Mouse (Mus musculus) telencephalon, adult 2 months (tissue): Measurements from ENCODE around the gene Gm29797.
A peak's percentile ranks its signal among the peaks of the same experiment; 100 is the strongest.

ENCODE experiments used
- DNase-seq: peaks from one replicate; pipeline ENCODE4 v3.0.0-alpha.2; 2011; ENCODE audit warnings: low read depth, low spot score

The Gm29797 gene

DNA sequence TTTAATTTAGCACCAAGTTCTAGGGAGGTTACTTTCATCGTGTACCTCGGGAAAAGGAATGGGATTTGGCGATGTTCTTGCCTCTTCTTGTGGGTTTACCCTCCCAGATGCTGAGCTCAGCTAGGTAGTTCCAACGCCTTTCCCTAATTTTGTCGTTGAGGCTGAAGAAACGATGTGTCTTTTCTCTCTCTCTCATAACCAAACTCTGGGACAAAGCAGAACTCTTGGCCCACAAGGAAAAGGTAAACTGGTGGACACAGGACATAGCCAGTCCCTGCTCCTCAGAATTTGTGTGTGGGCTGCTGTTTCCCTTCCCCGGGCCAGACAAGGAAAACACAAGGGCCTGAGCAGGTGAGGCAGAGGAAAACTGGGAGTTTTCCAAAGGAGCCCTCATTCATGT lies 15.2 kb downstream of the Gm29797 start:
- DNase-seq, result no peak

DNA sequence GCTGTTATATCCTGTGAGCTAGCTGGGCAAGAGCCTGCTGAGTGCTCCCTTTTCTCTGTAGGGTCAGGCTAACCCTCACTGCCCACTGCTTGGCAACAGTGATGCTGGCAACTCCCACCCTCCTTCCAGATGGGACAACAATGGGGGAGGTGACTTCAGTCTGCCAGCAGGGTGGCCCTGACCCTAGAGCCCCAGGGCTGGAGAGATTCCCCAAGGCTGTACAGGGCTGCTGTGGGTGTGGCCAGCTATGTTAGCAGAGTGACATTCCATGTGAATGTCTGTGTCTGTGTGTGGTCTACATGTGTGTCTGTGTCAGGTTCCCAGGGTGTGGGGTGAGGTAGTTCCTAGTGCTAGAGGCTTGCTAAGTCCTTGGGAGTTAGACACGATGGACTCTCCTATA lies 16.7 kb downstream of the Gm29797 start:
- DNase-seq, result no peak

DNA sequence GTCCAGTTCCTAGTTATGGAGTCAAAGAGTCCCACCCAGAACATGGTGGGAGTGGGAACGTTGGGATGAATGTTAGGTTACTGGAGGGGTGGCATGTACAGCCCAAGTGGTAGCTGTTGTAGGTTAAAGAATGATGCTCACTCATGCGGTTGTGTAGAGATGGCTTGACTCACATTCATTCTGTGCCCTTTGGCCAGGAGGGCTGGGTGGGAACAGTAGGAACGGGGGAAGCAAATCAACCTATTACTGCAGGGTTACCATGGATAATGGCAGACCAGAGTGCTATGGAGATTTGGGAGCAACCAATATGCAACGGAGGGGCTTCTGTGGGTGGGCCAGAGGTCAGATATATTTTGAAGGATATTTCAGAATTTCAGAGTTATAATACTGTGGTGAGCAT lies 18.1 kb downstream of the Gm29797 start:
- no peak for DNase-seq

DNA sequence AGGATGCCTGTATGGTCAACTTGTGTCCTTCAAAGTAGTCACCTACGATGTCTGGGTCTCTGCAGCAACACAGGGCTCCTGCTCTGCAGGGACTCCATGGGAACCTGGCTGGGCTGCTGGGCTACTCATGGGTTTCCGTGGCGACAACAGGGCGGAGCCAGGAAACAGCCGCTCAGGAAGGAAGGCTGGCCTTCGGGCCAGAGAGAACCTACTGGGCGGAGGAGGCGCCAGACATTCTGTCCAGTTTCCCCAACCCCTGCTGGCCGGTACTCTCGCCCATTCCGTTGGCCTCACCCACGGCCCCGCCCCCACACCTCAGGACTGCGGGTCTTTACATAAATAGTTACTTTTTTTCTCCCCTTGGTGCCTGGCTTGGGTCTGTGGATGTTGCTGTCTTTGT lies 18.6 kb downstream of the Gm29797 start:
- no peak for DNase-seq

DNA sequence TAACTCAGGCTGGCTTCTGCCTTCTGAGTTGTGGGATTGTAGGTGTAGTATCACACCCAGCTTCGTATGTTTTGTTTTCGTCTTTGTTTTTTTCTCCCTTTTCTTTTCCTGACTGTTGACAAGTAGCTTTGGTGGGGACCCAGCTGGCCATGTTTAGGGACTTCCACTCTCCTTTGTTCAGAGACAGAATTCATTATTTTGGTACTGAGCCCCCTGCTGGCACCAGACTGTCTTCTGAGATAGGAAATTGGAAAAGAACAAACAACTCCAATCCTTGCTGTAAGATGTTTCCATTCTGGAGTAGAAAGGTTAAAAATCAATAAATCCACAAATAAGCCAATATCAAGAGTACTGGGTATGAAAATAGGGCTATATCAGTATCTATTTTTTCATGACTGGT lies 19.6 kb downstream of the Gm29797 start:
- no peak for DNase-seq

DNA sequence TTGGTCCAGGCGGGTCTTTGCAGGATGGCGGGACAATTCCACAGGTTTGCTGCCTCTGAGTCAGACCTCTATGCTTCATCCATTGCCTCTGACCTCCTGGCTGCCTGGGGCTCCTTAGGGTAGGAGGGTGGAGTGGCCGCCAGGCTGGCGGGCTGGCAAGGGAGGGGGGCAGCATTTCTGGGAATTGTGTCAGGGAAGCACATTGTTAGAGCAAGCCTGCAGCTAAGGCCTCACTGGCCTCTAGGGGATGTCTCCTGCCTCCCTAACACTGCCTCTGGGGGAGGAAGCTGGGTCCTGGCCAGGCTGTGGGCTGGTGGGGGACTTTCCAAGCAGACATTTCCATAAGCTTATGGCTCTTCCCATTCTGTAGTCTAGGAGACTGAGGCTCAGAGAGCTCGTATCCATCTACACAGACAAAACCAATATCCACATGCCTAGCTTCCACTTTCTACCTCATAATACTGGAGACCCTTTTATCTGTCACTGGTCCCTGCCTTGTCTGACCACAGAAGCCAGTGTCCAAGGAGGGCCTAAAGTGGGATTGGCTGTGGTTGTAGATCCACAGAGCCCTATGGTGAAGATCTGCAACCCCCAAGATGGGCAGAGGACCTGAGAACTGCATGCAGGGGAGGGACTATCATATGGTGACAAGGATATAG lies 20.4 kb downstream of the Gm29797 start:
- no peak for DNase-seq

DNA sequence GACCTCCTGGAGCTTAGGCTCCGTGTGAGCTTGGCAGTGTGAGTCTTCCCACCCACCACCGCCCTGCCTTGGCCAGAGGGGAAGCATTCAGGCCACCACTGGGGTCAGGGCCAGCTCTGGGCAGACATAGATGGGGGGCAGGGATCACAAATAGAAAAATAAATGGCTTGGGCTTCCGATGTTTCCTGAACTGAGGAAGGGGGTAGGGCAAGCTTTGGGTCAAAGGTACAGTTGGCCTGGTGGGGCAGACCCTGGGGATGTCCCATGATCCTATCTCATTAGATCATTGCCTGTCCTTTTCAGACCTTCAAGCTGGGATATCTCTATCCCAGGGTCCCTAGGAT lies 20.9 kb downstream of the Gm29797 start:
- DNase-seq, result no peak

DNA sequence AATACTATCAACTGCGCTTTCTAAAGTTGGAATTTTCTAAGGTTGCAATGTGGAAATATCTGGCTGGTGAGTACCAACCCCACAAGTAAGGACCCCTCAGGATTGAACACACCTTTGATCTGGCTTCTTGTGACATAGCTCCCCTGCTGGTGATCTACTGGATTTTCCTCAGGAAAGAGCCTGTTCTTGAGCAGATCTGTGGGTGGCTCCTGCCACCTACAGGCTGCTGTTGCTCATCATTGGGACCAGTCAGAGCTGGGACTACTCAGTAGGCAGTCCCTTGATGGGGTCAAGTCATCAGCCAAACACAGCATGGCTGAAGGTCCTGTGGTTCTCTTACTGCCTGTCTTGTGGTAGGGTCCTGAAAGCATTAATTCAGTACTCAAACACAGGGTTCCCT lies 21.9 kb downstream of the Gm29797 start:
- DNase-seq, result peak; percentile 81

DNA sequence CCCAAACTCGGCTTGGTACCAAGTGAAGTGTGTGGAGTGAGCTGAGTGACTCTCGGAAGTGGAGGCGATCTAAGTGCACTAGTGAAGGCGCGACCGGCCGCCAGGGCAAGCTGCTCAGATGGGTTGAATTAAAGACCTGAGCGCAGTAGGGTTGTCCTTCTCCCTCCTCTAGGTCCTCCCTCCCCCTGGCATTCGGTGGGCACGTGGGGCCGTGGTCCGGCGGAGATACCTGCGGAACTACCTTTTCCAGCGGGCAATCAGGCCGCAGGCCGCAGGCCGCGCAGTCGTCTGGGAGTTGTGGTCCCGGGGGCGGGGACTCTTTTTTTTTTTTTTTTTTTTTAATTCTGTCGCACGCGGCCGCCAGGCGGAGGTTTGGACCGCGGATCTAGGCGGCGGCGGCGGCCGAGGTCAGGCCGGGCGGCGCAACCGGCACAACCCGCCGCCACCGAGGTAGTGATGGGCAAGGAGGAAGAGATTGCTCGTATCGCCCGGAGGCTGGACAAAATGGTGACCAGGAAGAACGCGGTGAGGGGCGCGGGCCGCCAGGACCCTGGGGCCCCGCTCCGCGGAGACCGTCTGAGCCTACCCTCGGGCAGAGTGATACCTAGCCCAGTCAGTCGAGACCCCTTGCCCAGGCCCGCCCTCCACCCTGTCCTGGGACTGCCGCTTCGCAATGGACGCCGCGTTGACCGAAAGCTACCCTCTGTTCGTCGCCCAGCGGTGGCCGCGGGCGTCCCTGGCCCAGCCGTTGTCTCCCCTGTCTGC lies 23.3 kb downstream of the Gm29797 start, which contains the start of gene Tcea2:
TSS of gene Tcea2 (plus strand) at position 360 of the 765 bp plus-strand sequence.
- no peak for DNase-seq

DNA sequence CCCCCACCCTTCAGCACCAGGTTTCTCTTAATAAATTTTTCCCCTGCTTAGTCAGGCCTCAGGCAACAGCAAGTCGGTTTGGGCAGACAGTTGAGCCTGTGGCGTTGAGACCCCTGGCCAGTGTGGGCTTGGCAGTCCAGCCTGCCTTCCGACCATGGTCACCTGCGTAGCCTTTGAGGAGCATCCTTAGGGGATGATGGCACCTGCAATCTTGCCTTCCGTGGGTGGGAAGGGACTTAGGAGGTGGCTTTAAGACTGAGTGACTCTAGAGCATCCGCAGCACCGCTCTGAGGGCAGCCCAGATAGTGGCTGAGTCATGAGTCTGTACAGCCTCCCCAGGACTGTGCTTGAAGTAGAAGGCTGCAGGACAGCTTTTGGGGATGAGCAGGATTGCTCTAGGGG lies 23.9 kb downstream of the Gm29797 start:
- no peak for DNase-seq

DNA sequence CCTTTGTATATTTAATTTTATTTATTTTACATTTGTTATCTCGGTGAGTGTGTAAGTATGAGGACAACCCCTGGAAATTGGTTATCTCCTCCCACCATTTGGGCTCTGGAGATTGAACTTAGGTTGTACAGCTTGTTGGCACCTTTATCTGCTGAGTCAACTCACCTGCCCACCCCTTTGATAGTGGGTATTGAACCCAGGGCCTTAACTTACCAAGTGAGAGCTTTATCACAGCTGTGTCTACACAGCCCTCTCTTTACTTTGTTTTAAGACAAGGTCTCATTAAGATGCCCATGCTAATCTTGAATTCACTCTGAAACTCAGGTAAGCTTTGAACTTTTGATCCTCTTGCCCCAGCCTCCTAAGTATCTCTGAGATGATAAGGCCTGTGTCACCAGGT lies 25.1 kb downstream of the Gm29797 start:
- DNase-seq, result no peak

DNA sequence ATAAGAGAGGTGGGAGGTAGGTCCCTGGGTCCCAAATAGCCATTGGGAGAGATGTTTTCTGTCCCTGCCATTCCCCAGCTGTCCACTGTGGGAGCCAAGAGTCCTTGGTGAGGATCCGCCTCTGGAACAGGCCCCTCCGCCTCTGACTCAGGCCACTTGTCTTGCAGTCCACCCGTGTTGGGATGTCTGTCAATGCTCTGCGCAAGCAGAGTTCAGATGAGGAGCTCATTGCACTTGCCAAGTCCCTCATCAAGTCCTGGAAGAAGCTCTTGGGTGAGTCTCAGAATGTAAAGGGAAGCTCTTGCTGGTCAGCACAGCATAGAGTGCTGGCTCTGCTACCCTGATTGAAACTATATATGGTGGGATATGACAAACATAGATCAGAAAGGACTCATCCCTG lies 26.5 kb downstream of the Gm29797 start:
- DNase-seq, result no peak

DNA sequence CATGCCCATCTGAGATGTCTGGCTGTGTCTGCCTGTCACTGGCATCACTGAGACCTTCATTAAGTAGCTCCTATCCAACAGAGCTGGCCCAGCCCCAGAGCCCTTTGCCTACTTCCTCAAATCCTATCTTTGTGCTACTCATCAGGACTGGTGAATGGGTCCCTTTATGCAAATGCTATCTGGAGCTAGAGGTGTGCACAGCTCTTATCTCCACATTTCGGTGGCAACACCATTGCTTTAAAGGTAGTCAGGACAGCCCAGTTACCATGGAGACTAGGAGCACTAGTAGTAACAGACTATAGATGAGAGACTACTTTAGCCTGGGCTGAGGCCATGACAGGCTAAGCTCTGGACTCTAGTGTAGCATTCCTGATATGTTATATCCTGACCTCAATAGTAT lies 27.9 kb downstream of the Gm29797 start:
- DNase-seq, result no peak

DNA sequence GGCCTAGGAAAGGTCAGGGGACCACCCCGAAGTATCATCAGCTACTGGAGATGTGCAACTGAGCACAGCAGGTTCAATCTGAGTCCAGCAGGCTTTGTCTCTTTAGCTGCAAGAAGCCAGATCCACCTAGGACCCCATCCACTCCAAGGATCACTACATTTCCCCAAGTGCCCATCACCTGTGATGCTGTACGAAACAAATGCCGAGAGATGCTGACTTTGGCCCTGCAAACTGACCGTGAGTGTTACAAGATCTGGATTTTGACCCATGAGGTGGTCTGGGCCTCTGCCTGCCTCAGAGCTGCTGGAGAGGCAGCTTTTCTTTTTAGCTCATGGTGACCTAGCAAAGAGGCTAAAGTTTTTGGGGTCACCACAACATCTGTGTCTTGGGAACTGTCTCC lies 28.9 kb downstream of the Gm29797 start:
- no peak for DNase-seq

DNA sequence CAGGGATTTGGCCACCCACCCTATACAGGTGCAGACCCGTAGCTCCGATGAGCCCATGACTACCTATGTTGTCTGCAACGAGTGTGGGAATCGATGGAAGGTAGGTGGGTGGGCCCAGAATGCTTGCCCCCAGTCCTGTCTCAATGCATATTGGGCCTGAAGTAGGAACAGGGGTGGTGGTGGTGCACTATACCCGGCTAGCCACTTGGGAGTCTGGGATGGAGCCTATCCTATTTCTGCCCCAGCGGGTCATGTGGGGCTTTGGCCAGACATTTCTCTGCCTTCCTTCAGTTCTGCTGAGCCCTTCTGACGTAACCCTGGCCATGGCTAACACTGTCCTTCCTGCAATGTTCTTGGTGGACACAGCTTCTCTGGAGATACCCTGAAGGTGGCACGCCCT lies 30.8 kb downstream of the Gm29797 start:
- DNase-seq, result no peak

DNA sequence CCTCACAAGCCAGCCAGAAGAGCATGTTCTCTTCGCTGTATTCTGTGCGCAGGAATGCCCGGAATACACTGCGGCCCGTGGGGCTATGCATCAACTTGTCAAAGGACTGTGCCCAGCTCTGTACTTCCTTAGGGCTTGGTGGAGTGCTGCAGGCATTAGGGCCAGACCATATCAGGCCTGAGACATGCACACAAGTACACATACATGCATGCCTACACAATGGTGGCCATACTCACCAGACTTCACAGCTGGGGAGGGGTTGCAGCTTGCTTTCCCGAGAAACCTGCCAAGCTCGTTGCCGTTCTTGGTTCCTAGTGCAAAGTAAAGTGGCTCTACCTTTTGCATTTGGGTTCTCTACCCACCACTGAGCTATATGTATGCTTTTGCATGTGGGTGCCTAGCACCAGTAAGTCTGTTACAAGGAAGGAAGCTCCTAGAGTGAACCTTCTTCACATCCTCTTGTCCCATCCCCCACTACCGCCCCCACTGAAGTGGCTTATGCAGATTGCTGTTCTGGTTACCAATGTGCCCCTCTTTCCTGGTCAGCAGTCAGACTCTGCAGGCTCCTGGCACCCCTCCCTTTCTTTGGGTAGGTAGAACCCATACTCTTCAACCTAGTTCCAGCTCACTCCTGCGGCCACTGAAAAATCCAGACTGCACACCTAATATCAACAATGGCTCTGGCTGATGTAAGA lies 32.8 kb downstream of the Gm29797 start:
- DNase-seq, result no peak

DNA sequence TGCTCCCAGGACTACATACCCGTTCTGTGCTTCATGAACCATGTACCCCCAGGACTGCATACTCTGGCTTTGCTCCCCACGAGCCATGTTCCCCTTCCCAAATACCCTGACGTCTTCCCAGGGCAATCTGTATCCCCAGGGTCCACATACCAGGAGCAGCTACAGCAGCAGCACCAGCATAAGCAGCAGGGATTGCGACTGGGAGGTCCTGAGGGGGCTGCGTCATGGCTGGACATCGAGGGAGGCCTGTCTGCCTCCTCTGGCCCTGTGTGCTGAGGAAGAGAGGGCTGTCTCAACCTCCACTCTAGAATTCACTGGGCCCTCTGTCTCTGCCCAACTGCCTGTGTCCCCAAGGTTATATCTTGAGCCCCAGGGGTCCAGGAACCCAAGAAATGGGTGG lies 34.2 kb downstream of the Gm29797 start:
- no peak for DNase-seq

DNA sequence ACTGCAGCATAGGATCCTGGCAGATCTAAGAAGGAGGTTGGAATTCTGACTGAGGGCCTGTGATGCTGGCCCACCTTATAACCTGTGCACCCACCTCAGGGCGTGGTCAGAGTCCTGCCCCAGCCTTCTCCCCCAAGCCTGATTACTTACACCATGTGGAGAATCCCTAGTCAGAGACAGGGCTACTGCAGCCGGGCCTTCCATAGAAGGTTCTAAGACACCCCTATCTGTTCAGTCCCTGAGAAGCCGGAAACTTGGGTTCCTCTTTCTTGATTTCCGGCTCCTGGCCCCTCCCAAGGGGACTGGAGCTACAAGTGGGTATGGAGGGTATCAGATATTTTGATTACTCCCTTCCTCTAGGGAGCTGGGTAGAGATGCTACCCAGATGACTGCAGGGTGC lies 34.7 kb downstream of the Gm29797 start:
- DNase-seq, result no peak

DNA sequence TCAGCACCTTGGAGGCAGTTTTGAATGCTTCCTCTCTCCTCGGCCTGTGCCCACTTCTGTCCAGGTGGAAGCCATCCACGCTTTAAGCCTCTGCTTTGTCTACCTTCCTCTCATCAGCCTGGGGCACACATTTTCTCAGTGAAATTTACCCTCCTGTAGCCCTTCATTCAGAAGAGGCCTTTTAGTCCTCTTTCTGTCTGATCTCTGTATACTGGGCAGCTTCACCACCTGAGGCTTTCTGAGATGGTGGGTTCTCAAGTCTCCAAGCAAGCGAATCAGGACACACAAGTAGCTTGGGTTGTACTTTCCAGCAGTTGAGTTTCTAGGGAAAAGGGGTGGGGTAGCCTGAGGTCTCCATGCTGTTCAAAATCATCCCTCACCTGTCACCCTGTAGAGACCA lies 35.5 kb downstream of the Gm29797 start:
- no peak for DNase-seq

DNA sequence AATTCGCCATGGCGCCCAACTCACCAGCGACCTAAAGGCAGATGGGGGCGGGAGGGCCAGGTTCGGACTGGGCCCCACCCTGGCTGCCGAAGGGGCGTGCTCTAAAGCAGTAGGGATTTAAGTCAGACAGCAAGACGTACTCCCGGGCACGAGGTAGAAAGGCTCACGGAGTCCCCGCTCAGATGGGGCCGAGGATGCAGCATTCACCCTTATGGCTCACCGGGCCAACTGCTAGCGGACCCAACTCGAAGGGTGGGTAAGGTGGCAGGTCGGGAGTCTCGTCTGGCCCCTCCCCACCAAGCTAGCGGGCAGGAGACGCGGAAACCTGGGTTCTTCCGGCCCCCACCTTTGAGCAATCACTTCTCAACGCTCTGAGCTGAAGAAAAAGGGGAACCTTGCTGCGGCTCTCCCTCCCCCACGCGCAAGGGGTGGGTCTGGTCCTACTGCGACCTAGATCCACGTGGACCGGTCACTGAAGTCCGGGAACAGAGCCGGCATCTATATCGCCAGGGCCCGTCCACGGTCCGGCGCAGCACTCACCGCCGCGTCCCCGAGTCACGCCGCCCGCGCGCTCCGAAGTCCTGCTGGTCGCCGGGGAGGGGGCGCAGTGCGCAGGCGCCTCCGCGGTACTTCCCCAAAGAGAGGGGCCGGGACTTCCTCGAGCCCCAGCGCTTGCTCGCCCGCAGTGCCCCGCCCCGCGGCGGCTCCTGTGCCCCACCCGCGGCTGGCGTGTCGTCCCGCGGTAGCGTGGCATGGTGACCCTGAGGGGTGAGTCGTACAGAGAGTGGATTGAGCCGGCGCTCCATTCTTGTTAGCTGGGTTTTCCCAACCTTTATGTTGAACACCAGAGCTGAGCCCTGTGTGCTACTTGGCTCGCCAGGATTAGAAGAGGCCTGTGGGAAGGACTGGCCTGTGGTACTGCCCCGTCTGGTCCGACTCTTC lies 36.8 kb downstream of the Gm29797 start, which contains the start of gene Rgs19:
TSS of gene Rgs19 (minus strand) at position 639 of the 942 bp plus-strand sequence.
- DNase-seq, result peak; percentile 61

DNA sequence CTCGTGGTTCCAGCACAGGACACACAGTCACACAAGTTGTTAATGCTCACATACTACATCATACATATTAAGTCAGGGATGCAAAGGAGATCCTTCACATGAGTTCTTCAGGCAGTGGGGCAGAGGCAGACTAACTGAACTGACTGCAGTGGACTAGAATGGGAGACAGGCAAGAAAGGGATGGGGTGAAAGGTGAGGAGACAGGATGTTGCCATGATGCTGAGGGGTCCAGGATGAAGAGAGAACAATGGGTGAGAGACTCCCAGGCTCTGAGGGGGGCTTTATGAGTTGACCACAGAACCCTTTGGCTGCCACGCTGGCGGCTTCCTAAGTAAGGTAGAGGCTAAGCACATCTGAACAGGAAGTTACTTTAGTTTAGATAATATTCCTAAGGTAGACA lies 37.7 kb downstream of the Gm29797 start:
- DNase-seq, result no peak

DNA sequence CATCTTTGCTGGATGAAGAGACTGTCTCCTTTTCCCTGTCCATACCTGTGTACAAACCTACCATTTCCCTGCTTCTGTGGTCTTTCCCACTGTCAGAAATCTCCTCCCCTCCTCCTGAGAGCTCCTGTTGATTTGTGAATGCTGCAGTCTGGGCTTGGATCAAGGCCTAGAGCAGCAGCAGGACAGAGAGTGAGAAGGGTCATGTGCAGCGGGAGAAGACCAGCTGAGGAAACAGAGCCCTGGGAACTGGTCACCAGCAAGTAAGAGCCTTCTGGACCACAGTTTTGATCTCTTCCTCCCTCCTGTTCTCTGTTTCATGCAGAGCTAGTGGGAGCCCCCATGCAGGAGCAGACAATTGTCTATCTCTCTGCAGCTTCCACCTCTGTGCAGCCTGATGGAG lies 38.9 kb downstream of the Gm29797 start:
- DNase-seq, result no peak
